Mouse (Mus musculus) layer of hippocampus, postnatal 14 days (tissue): ENCODE results near the gene Acnat2. TPM values are rescaled to one million over a fixed set of nuclear protein-coding genes. Genes with fewer than 3 reads are reported as not detected.
"Not testable (repeated sequence)": the region's sequence is repeated elsewhere in the genome, so short reads cannot be mapped to it uniquely, and the experiment has no call there.

Experiments used
- DNase-seq, 2 experiments: peaks; one replicate each; pipeline ENCODE4 v3.0.0; 2021 to 2022; ENCODE audit warnings: low spot score in 2 of 2, mixed read lengths in 1 of 2
- long read RNA-seq, 2 experiments: library from polyadenylated mRNA; stranded (forward); transcript quantifications; one replicate each; pipeline ENCODE4 v2.0.0; 2021
- total RNA-seq, 2 experiments: library from RNA; stranded (reverse); gene quantifications; 2 replicates each; pipeline ENCODE4 v1.2.3; 2021

Acnat2 gene
- not detected for total RNA-seq
- long read RNA-seq, experiment 1, result 0 reads
- long read RNA-seq, experiment 2, result 0 reads

- DNase-seq, result not testable (repeated sequence)
Observed at GRCm38 (mm10) chr4:49407957-49408356, at the start of gene Acnat2. Acnat2 (minus strand) TSS chr4:49408151.

- DNase-seq, result no peak
Observed at GRCm38 (mm10) chr4:49456171-49456570, 48.2 kb upstream of the Acnat2 start.

GRCm38 (mm10) chr4:49451848-49452551 is 44.0 kb upstream of the Acnat2 start:
- DNase-seq, result no peak

GRCm38 (mm10) chr4:49451133-49451847 is 43.3 kb upstream of the Acnat2 start:
- DNase-seq, result not testable (repeated sequence)

- DNase-seq, result not testable (repeated sequence)
Observed at GRCm38 (mm10) chr4:49436968-49437367, 29.0 kb upstream of the Acnat2 start.

- not testable (repeated sequence) for DNase-seq
Observed at GRCm38 (mm10) chr4:49410151-49410550, 2.2 kb upstream of the Acnat2 start.

- DNase-seq, result no peak
Observed at GRCm38 (mm10) chr4:49386873-49387272, 21.1 kb downstream of the Acnat2 start.

- not testable (repeated sequence) for DNase-seq
Observed at GRCm38 (mm10) chr4:49383576-49384318, 24.2 kb downstream of the Acnat2 start.

- not testable (repeated sequence) for DNase-seq
Observed at GRCm38 (mm10) chr4:49368046-49368445, 39.9 kb downstream of the Acnat2 start.

GRCm38 (mm10) chr4:49357097-49357496 is 50.9 kb downstream of the Acnat2 start:
- no peak for DNase-seq

GRCm38 (mm10) chr4:49350470-49350869 is 57.5 kb downstream of the Acnat2 start:
- no peak for DNase-seq

- no peak for DNase-seq
Observed at GRCm38 (mm10) chr4:49348677-49349076, 59.3 kb downstream of the Acnat2 start.

- not testable (repeated sequence) for DNase-seq
Observed at GRCm38 (mm10) chr4:49348001-49348400, 60.0 kb downstream of the Acnat2 start.

- not testable (repeated sequence) for DNase-seq
Observed at GRCm38 (mm10) chr4:49340091-49340490, 67.9 kb downstream of the Acnat2 start.

GRCm38 (mm10) chr4:49337949-49338348 is 70.0 kb downstream of the Acnat2 start:
- not testable (repeated sequence) for DNase-seq

Other genes with a start within 250 kb of the Acnat2 start
- under 1 TPM in 1 of 2 experiments, not detected in 1; 0.32 TPM for gene Acnat1, start 65.8 kb upstream of the Acnat2 start, total RNA-seq
- under 1 TPM in 1 of 2 experiments, not detected in 1; 0.26 TPM for gene Baat, start 98.4 kb upstream of the Acnat2 start, total RNA-seq
- gene Mrpl50, start 112.9 kb upstream of the Acnat2 start, total RNA-seq, result 10 to 100 TPM; 33.2 to 35.2 TPM
- 10 to 100 TPM; 21.3 to 25.7 TPM for gene Zfp189, start 113.0 kb upstream of the Acnat2 start, total RNA-seq
- 1 to 10 TPM; 1.1 to 1.5 TPM for gene Aldob, start 141.4 kb upstream of the Acnat2 start, total RNA-seq
- gene Tmem246, start 189.7 kb upstream of the Acnat2 start, total RNA-seq, result 10 to 100 TPM; 65.7 to 73.9 TPM
- gene Rnf20, start 223.9 kb upstream of the Acnat2 start, total RNA-seq, result 10 to 100 TPM; 71.0 to 78.1 TPM